Mouse (Mus musculus): ENCODE data around the gene Samt2. TPM values are rescaled to one million over a fixed set of nuclear protein-coding genes. Genes with fewer than 3 reads are reported as not detected.
"Not testable (repeated sequence)": the region's sequence is repeated elsewhere in the genome, so short reads cannot be mapped to it uniquely, and the experiment has no call there.

Gene Samt2
- total RNA-seq (2014; rRNA removed) (not detected in 2 replicates), polyA plus RNA-seq (2015; fragmentation: Nextera tagmentation; extraction: Ambion mirVana) (not detected in 2 replicates)

- not testable (repeated sequence) for H3K9me3 ChIP-seq (ENCODE audit: low read length); ATAC-seq; H3K27me3 ChIP-seq (ENCODE audit: insufficient read depth, low read length); H3K27ac ChIP-seq; H3K4me2 ChIP-seq (ENCODE audit: low read depth, low read length); H3K4me1 ChIP-seq (ENCODE audit: insufficient read depth, low read length); H3K4me3 ChIP-seq (ENCODE audit: low read length); DNase-seq (ENCODE audit: low spot score); H3K36me3 ChIP-seq (ENCODE audit: insufficient read depth, low read length); H3K9ac ChIP-seq (replicated peaks; ENCODE audit: low read length)
- WGBS: 78% methylated on average over 2 of the region's 2 CpGs
These were observed at the start of gene Samt2 for GRCm38 (mm10) chrX:154579260-154579659. Samt2 (minus strand) TSS chrX:154579360.

Other genes starting within 250 kb of the Samt2 start
- gene 4930524N10Rik, start 236.0 kb downstream of the Samt2 start, total RNA-seq (2014; rRNA removed): not detected in 2 replicates
- not detected in 2 replicates for gene 4930524N10Rik, start 236.0 kb downstream of the Samt2 start, polyA plus RNA-seq (2015; fragmentation: Nextera tagmentation; extraction: Ambion mirVana)
- gene Samt4, start 97.4 kb downstream of the Samt2 start, total RNA-seq (2014; rRNA removed): not detected in 2 replicates
- gene Samt4, start 97.4 kb downstream of the Samt2 start, polyA plus RNA-seq (2015; fragmentation: Nextera tagmentation; extraction: Ambion mirVana): not detected in 2 replicates